Mouse (Mus musculus): ENCODE data around the gene Jmjd1c.

DNA sequence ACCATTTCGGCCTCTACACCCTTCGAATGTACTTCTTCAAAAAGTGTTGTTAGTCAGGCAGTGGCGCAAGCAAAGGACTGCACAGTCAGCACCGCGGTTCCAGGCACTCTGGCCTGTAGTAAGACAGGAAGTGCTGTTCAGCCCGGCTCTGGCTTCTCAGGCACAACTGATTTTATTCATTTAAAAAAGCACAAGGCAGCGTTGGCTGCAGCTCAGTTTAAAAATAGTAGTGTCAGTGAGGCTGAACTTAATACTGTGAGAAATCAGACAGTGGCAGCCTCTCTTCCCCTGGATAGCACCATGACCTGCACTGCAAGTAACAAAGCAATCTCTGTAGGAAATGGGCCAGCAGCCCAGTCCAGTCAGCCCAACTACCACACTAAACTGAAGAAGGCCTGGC lies 130.2 kb downstream of the Jmjd1c start:
- no peak for TF ChIP-seq POLR2A (IDR thresholded peaks at IDR 0.05; ENCODE audit: borderline replicate concordance, insufficient read depth, low read length)
- no peak for TF ChIP-seq CTCF (IDR thresholded peaks at IDR 0.05; ENCODE audit: borderline replicate concordance, insufficient read depth, low read depth, low read length)

Measured in cerebellum, adult 2 months (tissue).